Mouse (Mus musculus) ES-E14 (cell line): ENCODE data around the gene Pappa.

Source experiments
- CHD2 ChIP-seq: IDR thresholded peaks from 2 replicates; pipeline ENCODE4 v1.6.1; 2014; ENCODE audit warnings: mild to moderate bottlenecking, low read depth, low read length, inconsistent platforms
- MAFK ChIP-seq: IDR thresholded peaks from 2 replicates; pipeline ENCODE4 v1.6.1; 2014; ENCODE audit warnings: mild to moderate bottlenecking, low read depth, low read length, inconsistent platforms; ENCODE audit not compliant: insufficient read depth
- ZNF384 ChIP-seq: IDR thresholded peaks from 2 replicates; pipeline ENCODE4 v1.6.1; 2012; ENCODE audit warnings: low read depth, low read length, inconsistent platforms

GRCm38 (mm10) chr4:65077906-65078615 lies 45.9 kb upstream of the Pappa start:
- TF ChIP-seq CHD2: no peak
- no peak for TF ChIP-seq MAFK
- no peak for TF ChIP-seq ZNF384
